Mouse (Mus musculus) brain, embryonic 14.5 days (tissue): ENCODE results near the gene Ccdc7a.

ENCODE experiments used
- CTCF ChIP-seq: fragments of 200-500 bp; IDR thresholded peaks from 2 replicates; pipeline ENCODE4 v1.5.1; 2012; ENCODE audit warnings: inconsistent platforms, mild to moderate bottlenecking, moderate library complexity, borderline replicate concordance; ENCODE audit not compliant: insufficient read depth, insufficient read length; ENCODE audit errors: extremely low read depth
- POLR2A ChIP-seq: fragments of 200-500 bp; IDR thresholded peaks from 2 replicates; pipeline ENCODE4 v1.6.1; 2012; ENCODE audit warnings: mild to moderate bottlenecking, inconsistent platforms, borderline replicate concordance; ENCODE audit not compliant: poor library complexity, insufficient read depth, insufficient read length, severe bottlenecking; ENCODE audit errors: extremely low read depth

DNA sequence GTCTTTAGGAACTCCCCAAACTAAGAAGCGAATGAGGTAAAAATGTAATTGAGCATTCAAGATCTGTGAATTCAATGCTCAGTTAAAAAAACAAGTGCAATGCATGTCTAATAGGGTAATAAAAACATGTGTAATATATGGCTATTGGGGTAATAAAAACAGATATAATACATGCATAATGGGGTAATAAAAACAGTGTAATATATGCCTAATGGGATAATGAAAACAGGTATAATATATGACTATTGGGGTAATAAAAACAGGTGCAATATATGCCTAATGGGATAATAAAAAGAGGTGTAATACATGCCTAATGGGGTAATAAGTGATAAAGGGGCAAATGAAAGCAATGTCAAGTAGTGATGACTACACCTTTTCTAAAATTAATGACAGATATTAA is 73.9 kb downstream of the Ccdc7a start:
- TF ChIP-seq POLR2A (no peak), CTCF (no peak)
